Mouse (Mus musculus) limb, embryonic 10.5 days (tissue): ENCODE results near the gene Slc35c1. TPM values are rescaled to one million over a fixed set of nuclear protein-coding genes. Genes with fewer than 3 reads are reported as not detected.
A peak's percentile ranks its signal among the peaks of the same experiment; 100 is the strongest.

Experiments
- DNase-seq: peaks from one replicate; pipeline ENCODE4 v3.0.0-alpha.2; 2017; ENCODE audit warnings: low spot score
- H3K27ac ChIP-seq: fragments of 300-500 bp; sonication (generic); 2 replicates; pipeline ENCODE4 v1.5.1; 2016; ENCODE audit warnings: mild to moderate bottlenecking
- H3K27me3 ChIP-seq: fragments of 300-500 bp; sonication (generic); 2 replicates; pipeline ENCODE4 v1.6.1; 2016; ENCODE audit warnings: low read depth, mild to moderate bottlenecking; ENCODE audit not compliant: poor library complexity, severe bottlenecking
- H3K36me3 ChIP-seq: fragments of 300-500 bp; sonication (generic); 2 replicates; pipeline ENCODE4 v1.6.1; 2016; ENCODE audit warnings: mild to moderate bottlenecking, moderate library complexity
- H3K4me1 ChIP-seq: fragments of 300-500 bp; sonication (generic); 2 replicates; pipeline ENCODE4 v1.6.1; 2016
- H3K4me3 ChIP-seq: fragments of 300-500 bp; sonication (generic); 2 replicates; pipeline ENCODE4 v1.5.1; 2016; ENCODE audit warnings: mild to moderate bottlenecking, moderate library complexity
- H3K9me3 ChIP-seq: fragments of 300-500 bp; sonication (generic); replicated peaks from 2 replicates; pipeline ENCODE4 v1.6.1; 2016; ENCODE audit warnings: mild to moderate bottlenecking
- WGBS: fragments of 180-500 bp; shearing (Covaris S2); methylation state at CpG from one replicate; pipeline ENCODE4 v1.1.7; 2016; 5-methylcytosine and 5-hydroxymethylcytosine counted together
- polyA plus RNA-seq: library from polyadenylated mRNA; unstranded; fragments of >200 nt; fragmentation: Nextera tagmentation; extraction: Ambion mirVana; gene quantifications from 2 replicates; pipeline ENCODE4 v1.2.1, GENCODE M21; 2016

Gene Slc35c1
- 11.1 and 11.2 TPM in 2 replicates for polyA plus RNA-seq

- H3K4me3 ChIP-seq = peak within 1 kb of the TSS; percentile 85
- no peaks in the 10 kb centered on the region for H3K9me3 ChIP-seq
- H3K27me3 ChIP-seq = peaks cover 34% of the 10 kb centered on the region
- no peaks in the 10 kb centered on the region for H3K36me3 ChIP-seq
- no peak for DNase-seq
- H3K4me1 ChIP-seq = peaks cover 46% of the 10 kb centered on the region
- 2% methylated on average over 34 of the region's 34 CpGs for WGBS
- H3K27ac ChIP-seq = peak within 1 kb of the TSS; percentile 84
Measured at GRCm38 (mm10) chr2:92459921-92460707, at the start of gene Slc35c1. TSS of gene Slc35c1 (minus strand) at chr2:92460538.

- no peak for DNase-seq
- peaks cover 4% of the 10 kb centered on the region; the same call in 1 of the 2 replicates for H3K4me1 ChIP-seq
- no peaks in the 10 kb centered on the region for H3K9me3 ChIP-seq
- no peak overlapping the region for H3K4me3 ChIP-seq
- WGBS = 91% methylated on average over 7 of the region's 7 CpGs
- H3K27ac ChIP-seq = no peak overlapping the region
- H3K27me3 ChIP-seq = no peaks in the 10 kb centered on the region
- H3K36me3 ChIP-seq = no peaks in the 10 kb centered on the region
Measured at GRCm38 (mm10) chr2:92505291-92505690, 45.0 kb upstream of the Slc35c1 start.

GRCm38 (mm10) chr2:92503421-92503820 lies 43.1 kb upstream of the Slc35c1 start:
- Histone ChIP-seq H3K4me1 (peaks cover 6% of the 10 kb centered on the region; the same call in 1 of the 2 replicates), H3K27ac (no peak overlapping the region), H3K9me3 (no peaks in the 10 kb centered on the region), H3K4me3 (no peak overlapping the region), H3K27me3 (no peaks in the 10 kb centered on the region), H3K36me3 (no peaks in the 10 kb centered on the region)
- DNase-seq = no peak
- 83% methylated on average over 3 of the region's 3 CpGs for WGBS

GRCm38 (mm10) chr2:92499701-92500322 lies 39.5 kb upstream of the Slc35c1 start:
- no peaks in the 10 kb centered on the region for H3K36me3 ChIP-seq
- peaks cover 18% of the 10 kb centered on the region for H3K4me1 ChIP-seq
- H3K27ac ChIP-seq = no peak overlapping the region
- WGBS = 93% methylated on average over 3 of the region's 3 CpGs
- no peak overlapping the region for H3K4me3 ChIP-seq
- H3K9me3 ChIP-seq = no peaks in the 10 kb centered on the region
- H3K27me3 ChIP-seq = peaks cover 19% of the 10 kb centered on the region; the same call in 1 of the 2 replicates
- no peak for DNase-seq

GRCm38 (mm10) chr2:92497112-92497511 lies 36.8 kb upstream of the Slc35c1 start:
- DNase-seq = no peak
- H3K27ac ChIP-seq = no peak overlapping the region
- peaks cover 26% of the 10 kb centered on the region; the same call in 1 of the 2 replicates for H3K27me3 ChIP-seq
- no peaks in the 10 kb centered on the region for H3K9me3 ChIP-seq
- peaks cover 27% of the 10 kb centered on the region for H3K4me1 ChIP-seq
- no peak overlapping the region for H3K4me3 ChIP-seq
- H3K36me3 ChIP-seq = no peaks in the 10 kb centered on the region
- WGBS = 82% methylated on average over 5 of the region's 5 CpGs

GRCm38 (mm10) chr2:92496681-92497080 lies 36.3 kb upstream of the Slc35c1 start:
- no peaks in the 10 kb centered on the region for H3K9me3 ChIP-seq
- H3K27ac ChIP-seq = no peak overlapping the region
- no peaks in the 10 kb centered on the region for H3K36me3 ChIP-seq
- peaks cover 27% of the 10 kb centered on the region for H3K4me1 ChIP-seq
- 38% methylated on average over 10 of the region's 10 CpGs for WGBS
- no peak overlapping the region for H3K4me3 ChIP-seq
- H3K27me3 ChIP-seq = peaks cover 26% of the 10 kb centered on the region; the same call in 1 of the 2 replicates
- peak; percentile 45 for DNase-seq

- Histone ChIP-seq H3K4me1 (peaks cover 25% of the 10 kb centered on the region), H3K4me3 (no peak overlapping the region), H3K27me3 (peaks cover 26% of the 10 kb centered on the region; the same call in 1 of the 2 replicates), H3K36me3 (no peaks in the 10 kb centered on the region), H3K27ac (no peak overlapping the region), H3K9me3 (no peaks in the 10 kb centered on the region)
- DNase-seq = no peak
- WGBS = 89% methylated on average over 3 of the region's 3 CpGs
Measured at GRCm38 (mm10) chr2:92494956-92495355, 34.6 kb upstream of the Slc35c1 start.

- Histone ChIP-seq H3K4me1 (peaks cover 25% of the 10 kb centered on the region), H3K4me3 (no peak overlapping the region), H3K27me3 (peaks cover 26% of the 10 kb centered on the region; the same call in 1 of the 2 replicates), H3K36me3 (no peaks in the 10 kb centered on the region), H3K27ac (no peak overlapping the region), H3K9me3 (no peaks in the 10 kb centered on the region)
- DNase-seq = no peak
- 49% methylated on average over 8 of the region's 8 CpGs for WGBS
Measured at GRCm38 (mm10) chr2:92494423-92494822, 34.1 kb upstream of the Slc35c1 start.

- H3K4me1 ChIP-seq = peaks cover 25% of the 10 kb centered on the region
- 78% methylated on average over 15 of the region's 15 CpGs for WGBS
Measured at GRCm38 (mm10) chr2:92493656-92494390, 33.5 kb upstream of the Slc35c1 start.

GRCm38 (mm10) chr2:92491950-92492501 lies 31.7 kb upstream of the Slc35c1 start:
- Histone ChIP-seq H3K27ac (no peak overlapping the region), H3K36me3 (no peaks in the 10 kb centered on the region), H3K9me3 (no peaks in the 10 kb centered on the region), H3K4me1 (peaks cover 24% of the 10 kb centered on the region), H3K27me3 (peaks cover 21% of the 10 kb centered on the region; the same call in 1 of the 2 replicates), H3K4me3 (no peak overlapping the region)
- DNase-seq = no peak
- 69% methylated on average over 12 of the region's 12 CpGs for WGBS

More at GRCm38 (mm10) chr2:92493656-92494390, 33.5 kb upstream of the Slc35c1 start:
- no peaks in the 10 kb centered on the region for H3K9me3 ChIP-seq
- H3K27me3 ChIP-seq = peaks cover 26% of the 10 kb centered on the region; the same call in 1 of the 2 replicates
- H3K27ac ChIP-seq = no peak overlapping the region; the same call in 1 of the 2 replicates
- DNase-seq = no peak
- H3K36me3 ChIP-seq = no peaks in the 10 kb centered on the region
- H3K4me3 ChIP-seq = no peak overlapping the region

- Histone ChIP-seq H3K4me3 (no peak overlapping the region), H3K9me3 (no peaks in the 10 kb centered on the region), H3K27me3 (peaks cover 22% of the 10 kb centered on the region), H3K36me3 (no peaks in the 10 kb centered on the region), H3K27ac (no peak overlapping the region), H3K4me1 (peaks cover 14% of the 10 kb centered on the region; the same call in 1 of the 2 replicates)
- no peak for DNase-seq
- WGBS = 89% methylated on average over 10 of the region's 10 CpGs
Measured at GRCm38 (mm10) chr2:92490541-92490940, 30.2 kb upstream of the Slc35c1 start.

- WGBS = 87% methylated on average over 8 of the region's 8 CpGs
- peaks cover 8% of the 10 kb centered on the region; the same call in 1 of the 2 replicates for H3K4me1 ChIP-seq
- peaks cover 42% of the 10 kb centered on the region for H3K27me3 ChIP-seq
- H3K4me3 ChIP-seq = no peak overlapping the region
- H3K36me3 ChIP-seq = no peaks in the 10 kb centered on the region
- DNase-seq = no peak
- no peak overlapping the region for H3K27ac ChIP-seq
- no peaks in the 10 kb centered on the region for H3K9me3 ChIP-seq
Measured at GRCm38 (mm10) chr2:92487791-92488190, 27.5 kb upstream of the Slc35c1 start.
